Mouse (Mus musculus): ENCODE data around the gene Fos. TPM values are rescaled to one million over a fixed set of nuclear protein-coding genes. Genes with fewer than 3 reads are reported as not detected.
A peak's percentile ranks its signal among the peaks of the same experiment; 100 is the strongest.

Fos gene
- total and polyA plus RNA-seq, 3 experiments, result 3.1 to 16.7 (median 4.9) TPM

GRCm38 (mm10) chr12:85487545-85488141, 14.0 kb downstream of the Fos start:
- DNase-seq, result peak; percentile 78

GRCm38 (mm10) chr12:85489232-85489886, 15.7 kb downstream of the Fos start:
- DNase-seq, result no peak

GRCm38 (mm10) chr12:85490096-85490820, 16.6 kb downstream of the Fos start:
- DNase-seq, result no peak

DNA sequence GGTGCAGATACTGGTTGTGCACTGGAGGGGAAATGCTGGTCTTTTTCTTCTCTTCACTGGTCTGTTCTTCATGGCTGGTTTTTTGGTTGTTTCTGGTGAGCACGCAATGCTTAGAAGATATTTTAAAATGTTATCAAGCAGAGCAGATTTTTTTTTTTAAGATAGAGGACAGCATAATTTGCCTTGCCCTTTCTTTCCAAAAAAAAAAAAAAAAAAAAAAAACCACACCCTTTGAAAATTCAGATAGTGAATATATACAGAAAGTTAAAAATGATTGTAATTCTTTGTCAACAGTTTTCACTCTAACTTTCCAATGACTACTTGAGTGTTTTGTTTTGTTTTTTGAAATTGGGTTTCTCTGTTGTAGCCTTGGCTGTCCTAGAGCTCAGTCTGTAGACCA, 17.3 kb downstream of the Fos start:
- no peak for DNase-seq

- DNase-seq, result peak; percentile 58
These were observed 18.5 kb downstream of the Fos start for GRCm38 (mm10) chr12:85492084-85492645.

- DNase-seq, result peak; percentile 33
These were observed 22.6 kb downstream of the Fos start for GRCm38 (mm10) chr12:85496336-85496735.

GRCm38 (mm10) chr12:85496755-85497154, 23.1 kb downstream of the Fos start:
- peak; percentile 69 for DNase-seq

DNA sequence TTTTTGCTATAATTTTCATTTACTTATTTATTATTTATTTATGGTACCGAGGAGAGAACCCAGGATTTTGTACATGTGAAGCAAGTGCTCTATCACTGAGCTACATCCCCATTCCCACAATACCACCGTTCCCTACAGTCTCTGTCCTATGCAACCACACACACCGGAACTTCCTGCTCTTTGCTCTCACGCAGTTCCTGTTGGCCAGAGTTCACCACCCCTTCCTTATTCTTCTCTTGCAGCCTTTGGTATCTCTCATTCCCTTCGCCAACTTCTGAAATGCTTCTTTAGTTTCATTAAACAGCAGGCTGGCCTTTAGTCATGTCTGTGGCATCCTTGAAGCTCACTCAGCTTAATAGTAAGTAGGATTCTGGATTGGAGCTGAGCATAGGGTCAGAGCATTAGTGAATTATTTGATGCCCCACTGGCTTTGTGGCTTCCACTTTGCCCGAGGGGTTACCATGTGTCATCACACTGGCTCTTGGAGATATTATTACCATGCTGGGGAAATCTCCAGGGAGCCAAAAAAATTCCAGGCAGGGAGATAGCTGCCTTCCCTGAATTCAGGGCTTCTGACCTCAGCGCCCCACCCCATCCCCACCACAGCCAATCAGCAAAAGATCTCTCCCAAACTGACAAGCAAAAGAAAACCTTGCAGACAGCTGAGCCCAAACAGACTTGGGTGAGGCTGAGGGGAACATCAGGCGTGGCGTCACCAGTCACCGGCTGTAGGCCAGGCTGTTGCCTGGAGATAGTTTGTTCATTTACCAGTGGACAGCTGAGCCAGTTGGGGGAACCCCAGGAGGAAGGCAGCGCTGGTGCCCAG, 23.8 kb downstream of the Fos start:
- no peak for DNase-seq

DNA sequence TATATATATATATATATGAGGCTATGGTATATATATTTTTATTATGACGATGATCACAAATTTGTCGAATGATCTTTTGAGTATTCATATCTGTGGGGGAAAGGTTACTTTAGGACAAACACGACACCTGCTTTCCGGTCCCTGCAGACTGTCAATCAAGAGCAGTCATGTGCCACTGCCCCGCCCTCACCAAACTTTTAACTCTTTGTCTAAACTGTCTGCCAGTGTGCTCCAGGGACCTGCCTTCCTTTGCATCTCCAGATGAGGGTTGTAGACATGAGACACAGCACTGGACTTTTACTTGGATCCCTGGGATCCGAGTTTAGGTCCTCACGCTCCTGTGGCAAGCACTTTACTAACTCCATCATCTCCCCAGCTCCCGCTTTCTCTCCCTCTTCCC, 25.3 kb downstream of the Fos start:
- no peak for DNase-seq

DNA sequence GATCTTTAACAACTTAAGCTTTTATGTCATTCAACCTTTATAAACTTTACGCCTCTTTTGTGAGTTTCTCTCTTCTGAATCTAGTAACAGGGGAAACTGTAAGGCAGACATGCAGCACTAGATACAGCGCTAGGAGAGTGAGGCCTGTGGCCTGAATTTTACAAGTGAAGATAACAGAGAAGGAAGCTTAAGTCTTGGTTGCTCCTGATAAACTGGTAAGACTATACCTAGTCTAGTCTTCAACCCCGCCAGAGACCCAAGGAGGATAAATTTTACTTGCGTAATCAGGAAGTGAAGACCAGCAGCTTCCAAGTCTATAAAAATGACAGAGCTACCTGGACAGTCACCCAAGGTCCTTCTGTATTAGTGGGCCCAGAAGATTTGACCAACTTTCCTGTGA, 29.0 kb downstream of the Fos start:
- no peak for DNase-seq

- DNase-seq, result no peak
These were observed 34.5 kb downstream of the Fos start for GRCm38 (mm10) chr12:85508235-85508634.

- DNase-seq, result no peak
These were observed 36.3 kb downstream of the Fos start for GRCm38 (mm10) chr12:85510013-85510412.

- DNase-seq, result no peak
These were observed 40.2 kb downstream of the Fos start for GRCm38 (mm10) chr12:85513789-85514447.

GRCm38 (mm10) chr12:85514958-85515357, 41.3 kb downstream of the Fos start:
- DNase-seq, result no peak

GRCm38 (mm10) chr12:85515865-85516264, 42.2 kb downstream of the Fos start:
- no peak for DNase-seq

GRCm38 (mm10) chr12:85517339-85517738, 43.6 kb downstream of the Fos start:
- no peak for DNase-seq

DNA sequence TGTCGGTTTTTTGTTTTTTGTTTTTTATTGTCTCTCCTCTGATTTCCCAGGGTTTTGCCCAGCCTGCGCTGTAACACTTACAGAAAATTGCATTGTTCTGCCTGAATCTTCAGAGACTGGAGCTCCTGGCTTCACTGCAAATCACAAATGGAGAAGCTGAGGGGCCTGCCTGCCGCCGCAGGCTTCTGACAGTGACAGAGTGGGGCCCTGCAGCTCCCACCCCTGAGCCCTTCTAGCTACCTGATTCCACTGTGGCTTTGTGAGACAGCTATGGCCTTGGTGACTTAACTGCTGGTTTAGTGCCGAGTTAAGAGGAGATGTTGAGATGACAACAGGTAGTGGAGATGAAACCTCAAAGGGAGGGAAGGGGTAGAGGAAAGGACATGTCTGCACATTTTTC, 44.3 kb downstream of the Fos start:
- no peak for DNase-seq

DNA sequence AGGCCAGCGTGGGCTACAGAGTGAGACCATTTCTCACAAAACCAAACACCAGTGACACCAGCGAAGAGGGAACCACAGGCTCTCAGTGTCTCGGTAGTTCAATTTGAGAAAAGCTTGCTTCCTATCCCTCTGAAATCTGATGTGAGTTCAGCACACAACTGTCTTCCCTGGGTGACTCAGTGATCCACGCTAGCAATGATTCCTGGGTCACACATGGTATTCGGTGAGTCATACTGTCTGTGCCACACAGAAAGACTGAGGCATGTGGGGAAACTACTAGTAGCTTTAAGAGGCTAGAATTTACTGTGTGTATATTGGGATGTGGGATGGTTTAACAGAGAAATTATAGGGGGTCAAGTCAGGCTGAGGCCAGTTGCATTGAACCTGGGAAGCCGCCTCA, 45.9 kb downstream of the Fos start:
- DNase-seq, result peak; percentile 59

DNA sequence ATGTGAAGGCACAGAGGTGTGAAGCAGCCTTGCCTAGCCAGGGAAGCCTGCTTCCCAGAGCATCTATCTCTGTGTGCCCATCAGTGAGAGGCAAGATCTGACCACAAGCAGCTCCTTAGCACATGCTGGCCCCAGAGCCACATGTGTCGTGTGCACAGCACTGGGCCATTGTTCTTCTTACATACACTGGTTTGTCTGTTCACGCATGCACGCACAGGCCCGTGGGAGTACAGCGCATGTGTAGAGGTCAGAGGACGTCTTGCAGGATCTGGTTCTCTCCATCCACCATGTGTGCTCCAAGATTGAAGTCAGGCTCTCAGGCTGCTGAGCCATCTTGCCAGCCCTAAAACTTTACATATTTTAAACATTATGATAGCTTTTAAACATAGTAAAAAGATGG, 47.4 kb downstream of the Fos start:
- no peak for DNase-seq

DNA sequence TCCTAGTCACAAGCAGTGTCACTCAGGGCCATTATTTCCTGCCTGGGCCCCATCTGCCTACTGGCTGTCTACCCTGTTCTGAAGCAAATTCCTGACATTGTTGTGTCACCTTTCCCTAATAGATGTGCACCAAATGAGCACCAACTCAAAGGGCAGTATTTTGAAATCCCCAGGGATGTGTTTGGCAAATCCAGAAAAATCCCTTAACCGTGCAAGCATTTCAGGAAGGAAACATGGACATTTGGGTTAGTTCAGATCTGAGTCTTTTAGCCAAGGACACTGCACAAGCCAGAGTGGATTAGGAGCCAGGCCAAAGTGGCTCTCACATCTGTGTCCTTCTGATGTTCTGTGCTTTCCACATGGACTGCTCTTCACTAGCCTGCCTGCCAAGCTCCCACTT, 48.0 kb downstream of the Fos start:
- peak; percentile 41 for DNase-seq

GRCm38 (mm10) chr12:85522631-85523388, 49.1 kb downstream of the Fos start:
- DNase-seq, result peak; percentile 65
